Mouse (Mus musculus) testis, adult 2 months (tissue): ENCODE measurements around the gene Tceal9.

Experiments used
- CTCF ChIP-seq: fragments of 200-500 bp; IDR thresholded peaks from 2 replicates; pipeline ENCODE4 v1.5.1; 2012; ENCODE audit warnings: low read depth, mild to moderate bottlenecking, inconsistent platforms, low read length, moderate library complexity; ENCODE audit not compliant: control insufficient read depth, insufficient read depth, insufficient replicate concordance
- POLR2A ChIP-seq: fragments of 200-500 bp; IDR thresholded peaks from 2 replicates; pipeline ENCODE4 v1.6.1; 2012; ENCODE audit warnings: low read depth, mild to moderate bottlenecking, inconsistent platforms, low read length, moderate library complexity; ENCODE audit not compliant: control insufficient read depth

DNA sequence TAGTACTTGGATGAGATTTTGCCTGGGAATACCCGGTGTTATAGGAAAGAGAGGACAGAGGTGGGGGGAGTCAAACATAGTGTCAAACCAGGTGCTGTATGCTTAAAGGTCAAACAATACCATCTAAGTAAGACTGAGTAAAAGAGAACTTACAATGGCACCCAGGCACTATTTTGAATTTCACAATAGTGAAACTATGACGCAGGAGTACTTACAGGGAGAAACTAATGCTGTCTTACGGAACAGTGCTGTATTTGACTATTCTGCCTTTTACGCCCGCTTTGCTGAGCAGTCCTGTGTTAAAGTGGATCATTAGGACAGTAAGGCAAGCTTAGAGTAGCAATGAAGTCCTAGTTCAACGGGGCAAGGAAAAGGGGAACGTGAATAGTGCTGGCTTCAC is 32.7 kb downstream of the Tceal9 start:
- TF ChIP-seq CTCF: no peak
- TF ChIP-seq POLR2A: no peak
